Mouse (Mus musculus) CD8-positive naive resting alpha-beta T cell, adult 57 days (primary cell): ENCODE results near the gene Art1. TPM values are rescaled to one million over a fixed set of nuclear protein-coding genes. Genes with fewer than 3 reads are reported as not detected.

Experiments used
- total RNA-seq: library from RNA; stranded (reverse); gene quantifications from one replicate; pipeline ENCODE4 v1.2.4, GENCODE M21; 2023

Gene Art1
- 0.40 TPM for total RNA-seq

GRCm38 (mm10) chr7:102101487-102101886, at the start of gene Art1:
Gene Art1, plus strand, starts transcription at chr7:102101743.

GRCm38 (mm10) chr7:102065046-102065891, 36.3 kb upstream of the Art1 start, which contains the start of the genes Rnf121, Xndc1 and Xntrpc:
Gene Rnf121, minus strand, starts transcription at chr7:102065469.
Gene Xndc1, plus strand, starts transcription at chr7:102065511.
Gene Xntrpc, plus strand, starts transcription at chr7:102065713.

GRCm38 (mm10) chr7:102082816-102083215, 18.7 kb upstream of the Art1 start, which contains the start of gene Trpc2:
Gene Trpc2, plus strand, starts transcription at chr7:102083116.

GRCm38 (mm10) chr7:102109171-102109570, 7.6 kb downstream of the Art1 start, which contains the start of gene Art5:
Gene Art5, minus strand, starts transcription at chr7:102109489.

GRCm38 (mm10) chr7:102116579-102117331, 15.2 kb downstream of the Art1 start, which contains the start of gene Chrna10:
Gene Chrna10, minus strand, starts transcription at chr7:102116828.

Other genes with a start within 250 kb of the Art1 start
- gene Folr2, start 244.5 kb upstream of the Art1 start, total RNA-seq = not detected
- gene Anapc15, start 238.0 kb upstream of the Art1 start, total RNA-seq = 63.0 TPM
- gene Folr1, start 231.0 kb upstream of the Art1 start, total RNA-seq = not detected
- gene Lamtor1, start 195.8 kb upstream of the Art1 start, total RNA-seq = 56.6 TPM
- gene Tomt, start 195.4 kb upstream of the Art1 start, total RNA-seq = not detected
- 1.4 TPM for gene Lrrc51, start 167.8 kb upstream of the Art1 start, total RNA-seq
- 350 TPM for gene Numa1, start 167.6 kb upstream of the Art1 start, total RNA-seq
- 8.1 TPM for gene Il18bp, start 83.1 kb upstream of the Art1 start, total RNA-seq
- 31.0 TPM for gene Rnf121, start 36.3 kb upstream of the Art1 start, total RNA-seq
- gene Xndc1, start 36.2 kb upstream of the Art1 start, total RNA-seq = 47.9 TPM
- 7.1 TPM for gene Xntrpc, start 36.0 kb upstream of the Art1 start, total RNA-seq
- not detected for gene Trpc2, start 18.6 kb upstream of the Art1 start, total RNA-seq
- gene Art5, start 7.7 kb downstream of the Art1 start, total RNA-seq = 0.49 TPM
- gene Chrna10, start 15.1 kb downstream of the Art1 start, total RNA-seq = not detected
- 98.7 TPM for gene Nup98, start 108.4 kb downstream of the Art1 start, total RNA-seq
- gene Pgap2, start 108.5 kb downstream of the Art1 start, total RNA-seq = 35.3 TPM
- gene Rhog, start 154.3 kb downstream of the Art1 start, total RNA-seq = 157 TPM
- gene Stim1, start 166.1 kb downstream of the Art1 start, total RNA-seq = 174 TPM